Comparison of ENCODE assay signal across 11 mouse cellular contexts in the genomic region with DNA sequence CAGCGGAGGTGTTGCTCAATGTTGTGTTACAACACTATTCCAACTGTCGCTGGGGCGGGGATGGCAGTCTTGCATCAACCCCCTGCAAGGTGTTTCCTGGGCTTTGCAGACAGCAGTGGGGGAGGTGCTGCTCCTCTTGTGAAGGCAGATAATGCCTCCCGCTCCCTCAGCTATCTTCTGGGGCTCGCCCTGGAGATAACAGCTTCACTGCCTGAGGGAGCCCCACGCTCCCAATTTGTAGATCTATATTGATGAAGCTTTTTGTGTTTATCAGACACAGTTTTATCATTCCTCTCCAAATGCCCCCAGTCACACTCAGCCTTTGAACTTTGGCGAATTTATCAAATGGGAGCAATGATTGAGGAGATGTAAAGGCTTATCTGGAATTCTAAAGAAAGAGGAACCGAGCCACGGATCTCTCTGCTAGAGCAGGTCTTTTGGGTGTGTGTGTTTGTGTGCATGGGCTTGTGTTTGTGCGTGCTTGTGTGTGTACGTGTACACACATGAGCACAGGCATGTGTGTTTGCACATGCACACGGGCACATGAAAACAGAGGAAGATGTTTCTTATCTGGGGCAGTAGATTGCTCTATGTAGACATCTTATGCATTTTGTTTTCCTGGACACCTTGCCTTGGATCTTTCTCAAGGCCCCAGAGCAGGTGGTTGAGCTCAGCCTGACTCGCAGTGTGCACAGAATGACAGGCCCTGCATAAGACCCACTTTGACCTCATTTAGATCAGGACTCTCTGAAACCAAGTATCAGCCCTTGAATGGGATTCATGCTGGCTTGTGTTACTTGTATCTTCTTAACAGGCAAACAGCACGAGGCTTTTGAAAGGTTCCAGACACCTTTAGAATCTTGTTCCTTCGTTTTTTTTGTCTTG.
DNase-seq lines count a peak whose midpoint lies in the region; ATAC-seq lines count a peak whose summit lies in the region.
"Had no signal": no experiment of that assay in that cellular context is flagged by ENCODE, and none has a peak within 500 bp of the region (broad histone marks: within the 10 kb centered on the region; RNA-seq: fewer than 3 reads in every experiment).

No protein-coding gene starts in this region.

- no peak overlapping the region; the same call in 1 of the 2 replicates for H3K4me2 ChIP-seq in intestine, embryonic 15.5 days (replicated peaks)
- H3K4me2 ChIP-seq: embryonic facial prominence, embryonic 13.5 days had no signal

- H3K4me1 ChIP-seq in intestine, embryonic 15.5 days (replicated peaks) = 0 out of 2 replicates have a peak, but pooled peaks cover 4% of the 10 kb centered on the region

- no peak overlapping the region for H3K9ac ChIP-seq in intestine, embryonic 15.5 days
- H3K9ac ChIP-seq: embryonic facial prominence, embryonic 13.5 days had no signal

- no peaks in the 10 kb centered on the region for H3K9me3 ChIP-seq in intestine, embryonic 15.5 days
- H3K9me3 ChIP-seq: embryonic facial prominence, embryonic 13.5 days had no signal

- H3K27ac ChIP-seq in intestine, embryonic 15.5 days = no peak overlapping the region
- H3K27ac ChIP-seq in macrophage = peak overlapping the region; percentile 76
- H3K27ac ChIP-seq: embryonic facial prominence, embryonic 13.5 days had no signal

- ATAC-seq in intestine, embryonic 15.5 days = peak; percentile 90
- ATAC-seq in CD4-positive, CD25-positive, alpha-beta regulatory T cell, adult 4 months = no peak
- ATAC-seq: inflammation-experienced regulatory T-cells, adult 6 months had no signal

- no peaks in the 10 kb centered on the region for H3K36me3 ChIP-seq in intestine, embryonic 15.5 days
- no peaks in the 10 kb centered on the region for H3K36me3 ChIP-seq in macrophage (ENCODE audit: inconsistent target)
- H3K36me3 ChIP-seq: embryonic facial prominence, embryonic 13.5 days had no signal

- peak; percentile 88 for DNase-seq in layer of hippocampus, adult 9-11 months
- no peak for DNase-seq in layer of hippocampus, postnatal 10 days (ENCODE audit: low spot score in 2 of 2)
- DNase-seq in thymus, postnatal 4 days = peak; percentile 86
- no peak for DNase-seq in left cerebral cortex, adult 8-10 months (ENCODE audit: low spot score in 2 of 2)
- DNase-seq in frontal cortex, postnatal 10 days (ENCODE audit: low spot score in 2 of 2) = no peak
- DNase-seq: midbrain, embryonic 14.5 days had no signal

- no peaks in the 10 kb centered on the region for H3K27me3 ChIP-seq in intestine, embryonic 15.5 days (replicated peaks)

- peaks cover 82% of the 10 kb centered on the region for H3K79me2 ChIP-seq in macrophage (ENCODE audit: inconsistent target)

- 28% methylated on average over 15 of the region's 15 CpGs for WGBS in intestine, embryonic 15.5 days
- WGBS in macrophage (ENCODE audit: missing documents) = 11% methylated on average over 14 of the region's 15 CpGs

- H3K4me3 ChIP-seq in intestine, embryonic 15.5 days (replicated peaks) = no peak overlapping the region
- H3K4me3 ChIP-seq in macrophage (ENCODE audit: inconsistent target) = no peak overlapping the region
- H3K4me3 ChIP-seq: embryonic facial prominence, embryonic 13.5 days had no signal

Comparison
In these comparisons a context has a peak if more than half of its experiments do, and no peak if none do; other contexts are left out.
1. DNase-seq: peak in layer of hippocampus, adult 9-11 months (single experiment) and thymus, postnatal 4 days (single experiment); none in layer of hippocampus, postnatal 10 days (0 of 2), left cerebral cortex, adult 8-10 months (0 of 2) and frontal cortex, postnatal 10 days (0 of 2).